Mouse (Mus musculus) left cerebral cortex, postnatal 4 days (tissue): Measurements from ENCODE around the gene Tubgcp5. TPM values are rescaled to one million over a fixed set of nuclear protein-coding genes. Genes with fewer than 3 reads are reported as not detected.

Experiments
- total RNA-seq, 2 experiments: library from RNA; stranded (reverse); gene quantifications; 2 replicates each; pipeline ENCODE4 v1.2.3; 2021

Gene Tubgcp5
- total RNA-seq, 2 experiments from 2014 or later, result 28.4 to 29.0 TPM

Other genes with a start within 250 kb of the Tubgcp5 start
- 1 to 10 TPM; 2.3 to 2.9 TPM for gene Siglech, start 26.0 kb upstream of the Tubgcp5 start, total RNA-seq
- gene Cyfip1, start 47.6 kb downstream of the Tubgcp5 start, total RNA-seq, result 10 to 100 TPM; 63.4 to 69.0 TPM
- 10 to 100 TPM; 43.1 to 52.5 TPM for gene Nipa2, start 168.3 kb downstream of the Tubgcp5 start, total RNA-seq
- gene Nipa1, start 225.8 kb downstream of the Tubgcp5 start, total RNA-seq, result 10 to 100 TPM; 65.4 to 66.1 TPM